Mouse (Mus musculus) bone marrow, adult 2 months (tissue): Measurements from ENCODE around the gene Dnaaf5. TPM values are rescaled to one million over a fixed set of nuclear protein-coding genes. Genes with fewer than 3 reads are reported as not detected.

Experiments used
- H3K27ac ChIP-seq: fragments of 200-500 bp; 2 replicates; pipeline ENCODE4 v1.5.1; 2012; ENCODE audit warnings: low read depth, mild to moderate bottlenecking, control low read depth, inconsistent platforms, low read length; ENCODE audit not compliant: control insufficient read depth, poor library complexity, insufficient read depth
- H3K4me1 ChIP-seq: fragments of 200-500 bp; 2 replicates; pipeline ENCODE4 v1.6.1; 2011; ENCODE audit warnings: low read length; ENCODE audit not compliant: control insufficient read depth, insufficient read depth
- H3K4me3 ChIP-seq: fragments of 200-500 bp; replicated peaks from 2 replicates; pipeline ENCODE3; 2011; ENCODE audit warnings: mild to moderate bottlenecking, low read depth, low read length, control low read depth; ENCODE audit not compliant: control insufficient read depth
- CTCF ChIP-seq: fragments of 200-500 bp; IDR thresholded peaks from 2 replicates; pipeline ENCODE4 v1.5.1; 2011; ENCODE audit warnings: low read length, control low read depth; ENCODE audit not compliant: control insufficient read depth, insufficient read depth
- POLR2A ChIP-seq: fragments of 200-500 bp; IDR thresholded peaks from 2 replicates; pipeline ENCODE4 v1.6.1; 2011; ENCODE audit warnings: low read depth, mild to moderate bottlenecking, control low read depth, low read length, borderline replicate concordance; ENCODE audit not compliant: control insufficient read depth
- WGBS: fragments of 180-500 bp; shearing (Covaris S2); methylation state at CpG from one replicate; pipeline ENCODE4 v1.1.7; 2018; 5-methylcytosine and 5-hydroxymethylcytosine counted together
- polyA plus RNA-seq: library from polyadenylated mRNA; stranded (reverse); fragments of >200 nt; gene quantifications from 2 replicates; pipeline ENCODE4 v1.2.4, GENCODE M21; 2011; ENCODE audit warnings: low replicate concordance; ENCODE audit not compliant: missing spikeins, insufficient read depth, insufficient read length

Gene Dnaaf5
- polyA plus RNA-seq = 4.1 and 6.5 TPM in 2 replicates

- Histone ChIP-seq H3K27ac (peak within 1 kb of the TSS; percentile 84), H3K4me1 (peaks cover 3% of the 10 kb centered on the region; the same call in 1 of the 2 replicates), H3K4me3 (peak within 1 kb of the TSS; percentile 77)
- WGBS = under 1% methylated on average over 87 of the region's 87 CpGs
- TF ChIP-seq POLR2A (peak; percentile 30; the same call in 1 of the 2 replicates), CTCF (no peak)
Measured at GRCm38 (mm10) chr5:139149681-139150602, at the start of gene Dnaaf5, which contains the start of gene Prkar1b. Dnaaf5 (plus strand) TSS chr5:139150223. Prkar1b (minus strand) TSS chr5:139150001.

GRCm38 (mm10) chr5:139101783-139102182 is 48.2 kb upstream of the Dnaaf5 start:
- no peak overlapping the region for H3K27ac ChIP-seq
- no peaks in the 10 kb centered on the region for H3K4me1 ChIP-seq
- TF ChIP-seq CTCF (no peak), POLR2A (no peak)
- H3K4me3 ChIP-seq = no peak overlapping the region
- 84% methylated on average over 6 of the region's 6 CpGs for WGBS

GRCm38 (mm10) chr5:139107815-139108214 is 42.2 kb upstream of the Dnaaf5 start:
- Histone ChIP-seq H3K4me3 (no peak overlapping the region), H3K4me1 (no peaks in the 10 kb centered on the region), H3K27ac (no peak overlapping the region)
- WGBS = 36% methylated on average over 9 of the region's 9 CpGs
- TF ChIP-seq CTCF (peak; percentile 42; the same call in 1 of the 2 replicates), POLR2A (no peak)

GRCm38 (mm10) chr5:139110140-139110855 is 39.7 kb upstream of the Dnaaf5 start:
- no peak for TF ChIP-seq CTCF
- TF ChIP-seq POLR2A = no peak
- WGBS = 75% methylated on average over 2 of the region's 2 CpGs
- Histone ChIP-seq H3K27ac (no peak overlapping the region), H3K4me3 (no peak overlapping the region), H3K4me1 (no peaks in the 10 kb centered on the region)

- no peaks in the 10 kb centered on the region for H3K4me1 ChIP-seq
- no peak overlapping the region for H3K27ac ChIP-seq
- no peak overlapping the region for H3K4me3 ChIP-seq
- WGBS = 22% methylated on average over 9 of the region's 9 CpGs
- no peak for TF ChIP-seq POLR2A
- TF ChIP-seq CTCF = no peak
Measured at GRCm38 (mm10) chr5:139111991-139112390, 38.0 kb upstream of the Dnaaf5 start.

- TF ChIP-seq POLR2A = no peak
- no peak for TF ChIP-seq CTCF
- Histone ChIP-seq H3K4me3 (no peak overlapping the region), H3K4me1 (no peaks in the 10 kb centered on the region), H3K27ac (no peak overlapping the region)
- 74% methylated on average over 9 of the region's 9 CpGs for WGBS
Measured at GRCm38 (mm10) chr5:139112418-139112817, 37.6 kb upstream of the Dnaaf5 start.

- 49% methylated on average over 4 of the region's 4 CpGs for WGBS
- no peak overlapping the region for H3K4me3 ChIP-seq
- no peaks in the 10 kb centered on the region; the same call in 1 of the 2 replicates for H3K4me1 ChIP-seq
- TF ChIP-seq CTCF = no peak
- no peak for TF ChIP-seq POLR2A
- H3K27ac ChIP-seq = no peak overlapping the region
Measured at GRCm38 (mm10) chr5:139114876-139115275, 35.1 kb upstream of the Dnaaf5 start.

- Histone ChIP-seq H3K27ac (no peak overlapping the region), H3K4me3 (no peak overlapping the region), H3K4me1 (no peaks in the 10 kb centered on the region; the same call in 1 of the 2 replicates)
- TF ChIP-seq POLR2A = no peak
- TF ChIP-seq CTCF = no peak
- 78% methylated on average over 7 of the region's 7 CpGs for WGBS
Measured at GRCm38 (mm10) chr5:139115507-139115906, 34.5 kb upstream of the Dnaaf5 start.
